8 mouse cellular contexts compared by ENCODE assay signal in genomic region chr13:117025226-117026067, GRCm38 (mm10). TPM values are rescaled to one million over a fixed set of nuclear protein-coding genes. Genes with fewer than 3 reads are reported as not detected.
A peak's percentile ranks its signal among the peaks of the same experiment; 100 is the strongest.
DNase-seq lines count a peak whose midpoint lies in the region; ATAC-seq and TF ChIP-seq lines count a peak whose summit lies in the region.

TSS of gene Parp8 (minus strand) at chr13:117025537.

- no peak for TF ChIP-seq CTCF in bone marrow, adult 2 months (IDR thresholded peaks at IDR 0.05; ENCODE audit: control insufficient read depth, insufficient read depth, low read length)
- no peak for TF ChIP-seq CTCF in midbrain, postnatal 0 days (IDR thresholded peaks at IDR 0.05)

- no peak for ATAC-seq in erythroblast, adult 5-6 weeks (replicated peaks; ENCODE audit: low FRiP score, poor library complexity, severe bottlenecking)
- peak; percentile 79 for ATAC-seq in midbrain, postnatal 0 days (ENCODE audit: low FRiP score)

- H3K4me3 ChIP-seq in bone marrow, adult 2 months (replicated peaks; ENCODE audit: control insufficient read depth, low read depth, low read length): peak within 1 kb of the TSS; percentile 99
- H3K4me3 ChIP-seq in midbrain, postnatal 0 days (ENCODE audit: low read depth, low read length): peak within 1 kb of the TSS; percentile 99

- TF ChIP-seq POLR2A in bone marrow, adult 2 months (IDR thresholded peaks at IDR 0.05; ENCODE audit: borderline replicate concordance, control insufficient read depth, low read depth, low read length): peak; percentile 34; the same call in 1 of the 2 replicates

- H3K27ac ChIP-seq in bone marrow, adult 2 months (ENCODE audit: control insufficient read depth, insufficient read depth, low read depth, low read length, poor library complexity): peak within 1 kb of the TSS; percentile 99
- H3K27ac ChIP-seq in midbrain, postnatal 0 days (ENCODE audit: low read depth, low read length): peak within 1 kb of the TSS; percentile 95

- peak within 1 kb of the TSS; percentile 69 for H3K4me2 ChIP-seq in midbrain, postnatal 0 days (ENCODE audit: low read depth, low read length, poor library complexity, severe bottlenecking)

- H3K4me1 ChIP-seq in bone marrow, adult 2 months (ENCODE audit: control insufficient read depth, insufficient read depth, low read length): peaks cover 3% of the 10 kb centered on the region; the same call in 1 of the 2 replicates
- H3K4me1 ChIP-seq in midbrain, postnatal 0 days (ENCODE audit: insufficient read depth, low read length): peaks cover 4% of the 10 kb centered on the region; the same call in 1 of the 2 replicates

- peak within 1 kb of the TSS; percentile 98 for H3K9ac ChIP-seq in midbrain, postnatal 0 days (replicated peaks; ENCODE audit: low read length, poor library complexity, severe bottlenecking)

- H3K27me3 ChIP-seq in midbrain, postnatal 0 days (ENCODE audit: insufficient read depth, low read length): 0 out of 2 replicates have a peak, but pooled peaks cover 2% of the 10 kb centered on the region

- no peaks in the 10 kb centered on the region for H3K36me3 ChIP-seq in midbrain, postnatal 0 days (ENCODE audit: insufficient read depth, low read length)

- WGBS in bone marrow, adult 2 months: 1% methylated on average over 65 of the region's 67 CpGs
- under 1% methylated on average over 49 of the region's 67 CpGs for WGBS in midbrain, postnatal 0 days

- DNase-seq in A20 (ENCODE audit: low read depth, low spot score): peak; percentile 71
- DNase-seq in heart, adult 9 months (ENCODE audit: low spot score in 2 of 2): peak; percentile 51 to 56
- DNase-seq in kidney, adult 9 months: peak; percentile 45
- peak; percentile 37 for DNase-seq in liver
- peak; percentile 66 for DNase-seq in midbrain, postnatal 0 days (ENCODE audit: low spot score)
- DNase-seq in spleen, postnatal 4 days (ENCODE audit: low spot score in 2 of 2): peak; percentile 17 to 69

- no peaks in the 10 kb centered on the region for H3K9me3 ChIP-seq in midbrain, postnatal 0 days (ENCODE audit: low read length)

RNA-seq across cellular contexts. Expression of gene Parp8, which starts in this region (rescaled TPM):
- polyA plus RNA-seq in bone marrow, adult 2 months (2011; ENCODE audit: insufficient read depth, insufficient read length, low replicate concordance, missing spikeins): 13.0 and 31.9 TPM in 2 replicates
- 15.7 and 16.9 TPM in 2 replicates for total RNA-seq in erythroblast, adult 5-6 weeks (2015; ENCODE audit: low replicate concordance)
- 14.5 and 14.7 TPM in 2 replicates for total RNA-seq in erythroblast, adult 5-6 weeks (2017; ENCODE audit: low replicate concordance)
- 40.0 and 53.9 TPM in 2 replicates for total RNA-seq in midbrain, postnatal 0 days (2014; rRNA removed)
- 22.3 and 24.5 TPM in 2 replicates for polyA plus RNA-seq in midbrain, postnatal 0 days (2015; fragmentation: Nextera tagmentation; extraction: Ambion mirVana)
